Mouse (Mus musculus) CD4-positive helper T cell, adult 2 months (primary cell): Measurements from ENCODE around the gene Nova1.

Experiments
- DNase-seq: peaks from one replicate; pipeline ENCODE4 v3.0.0-alpha.2; 2012; ENCODE audit warnings: low read depth, missing footprints, low spot score

The Nova1 gene

DNA sequence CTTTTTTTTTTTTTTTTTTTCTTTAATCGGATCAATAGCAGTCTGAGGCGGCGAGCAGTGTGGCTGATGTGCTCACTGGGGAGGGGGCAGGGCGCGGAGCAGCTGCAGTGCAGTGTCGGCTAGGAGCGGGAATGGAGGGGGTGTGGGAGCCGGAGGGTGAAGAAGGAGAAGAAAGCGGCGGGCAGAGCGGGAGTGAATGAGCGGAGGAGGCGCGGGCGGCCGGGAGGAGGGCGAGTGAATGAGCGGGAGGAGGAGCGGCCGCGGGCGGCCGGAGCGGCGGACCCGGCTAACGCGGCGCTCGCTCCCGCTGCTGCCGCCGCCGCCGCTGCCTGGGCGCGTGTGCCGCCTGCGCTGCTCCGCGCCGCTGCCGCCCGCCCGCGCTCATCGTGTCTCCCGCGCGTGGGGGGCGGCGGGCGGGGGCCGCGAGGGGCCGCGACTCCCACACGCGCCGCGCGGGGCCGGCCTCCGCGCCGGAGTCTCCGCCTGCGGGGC is at the start of gene Nova1:
Gene Nova1, minus strand, starts transcription at position 74 of the 492 bp plus-strand sequence.
- DNase-seq, result no peak

DNA sequence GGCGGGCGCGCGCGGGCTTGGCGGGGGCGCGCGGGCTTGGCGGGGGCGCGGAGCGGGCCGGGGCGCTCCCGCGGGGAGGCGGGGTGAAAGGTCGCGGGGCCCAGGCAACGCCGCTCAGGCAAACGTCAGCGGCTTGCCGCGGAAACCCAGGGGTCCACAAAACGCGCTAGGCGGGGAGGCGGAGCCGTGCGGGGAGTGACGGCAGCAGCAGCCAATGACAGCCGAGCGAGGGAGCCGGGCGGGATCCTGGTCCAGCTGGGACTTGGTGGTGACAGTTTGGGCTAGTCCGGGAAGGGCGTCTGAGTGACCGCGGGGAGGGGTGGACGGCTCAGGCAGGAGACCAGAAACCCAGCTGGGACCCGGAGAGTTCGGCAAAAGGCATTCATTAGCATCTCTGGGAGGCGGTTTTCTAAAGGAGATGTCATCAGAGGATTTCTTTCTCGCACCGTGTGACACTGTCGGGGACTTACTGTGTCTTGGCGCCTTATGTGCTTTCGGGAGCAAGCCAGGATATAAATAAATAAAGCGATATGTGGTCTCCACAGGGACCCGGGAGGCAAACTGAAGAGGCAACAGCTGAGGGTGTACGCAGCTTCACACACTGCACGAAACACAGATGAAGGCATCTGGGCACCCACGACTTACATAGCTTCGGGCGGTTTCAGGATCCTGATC is 756 bp upstream of the Nova1 start:
- DNase-seq, result peak; percentile 8

DNA sequence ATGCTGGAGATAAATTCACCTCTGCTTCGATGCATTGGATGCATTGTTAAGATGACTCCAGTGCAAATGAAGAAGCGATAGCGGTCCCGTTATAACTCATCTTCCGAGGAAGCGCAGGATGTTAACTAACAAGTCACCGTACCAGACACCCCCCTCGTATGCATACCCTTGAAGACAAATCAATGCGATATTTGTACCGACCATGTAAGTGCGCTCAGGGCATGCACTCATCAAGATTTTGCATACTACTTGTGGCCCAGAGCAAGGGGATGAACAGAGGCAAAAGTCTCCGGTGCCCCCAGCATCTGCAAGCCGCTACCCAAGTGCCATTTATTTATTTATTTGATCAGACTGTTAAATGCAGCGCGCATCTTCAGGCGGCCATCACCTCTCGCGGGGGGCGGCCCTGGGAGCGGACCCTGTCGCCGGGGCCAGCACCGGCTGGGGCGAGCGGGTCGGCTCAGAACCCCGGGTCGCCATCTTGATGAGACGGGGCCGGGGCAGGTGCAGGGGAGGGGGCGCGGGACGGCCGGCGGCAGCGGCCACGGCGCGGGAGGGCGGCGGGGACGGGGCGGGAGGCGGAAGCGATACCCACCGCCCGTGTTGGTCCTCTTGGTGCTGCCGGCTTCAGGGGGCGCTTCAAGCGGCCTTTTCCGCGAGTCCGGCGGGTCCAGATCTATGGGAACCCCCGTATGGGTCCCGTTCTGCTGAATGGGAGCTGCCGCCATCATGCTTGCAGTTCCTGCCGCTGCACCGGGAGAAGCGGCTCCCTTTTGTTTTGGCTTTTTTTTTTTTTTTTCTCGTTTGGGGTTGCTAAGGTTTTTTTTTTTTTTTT is 491 bp downstream of the Nova1 start:
- DNase-seq, result no peak

DNA sequence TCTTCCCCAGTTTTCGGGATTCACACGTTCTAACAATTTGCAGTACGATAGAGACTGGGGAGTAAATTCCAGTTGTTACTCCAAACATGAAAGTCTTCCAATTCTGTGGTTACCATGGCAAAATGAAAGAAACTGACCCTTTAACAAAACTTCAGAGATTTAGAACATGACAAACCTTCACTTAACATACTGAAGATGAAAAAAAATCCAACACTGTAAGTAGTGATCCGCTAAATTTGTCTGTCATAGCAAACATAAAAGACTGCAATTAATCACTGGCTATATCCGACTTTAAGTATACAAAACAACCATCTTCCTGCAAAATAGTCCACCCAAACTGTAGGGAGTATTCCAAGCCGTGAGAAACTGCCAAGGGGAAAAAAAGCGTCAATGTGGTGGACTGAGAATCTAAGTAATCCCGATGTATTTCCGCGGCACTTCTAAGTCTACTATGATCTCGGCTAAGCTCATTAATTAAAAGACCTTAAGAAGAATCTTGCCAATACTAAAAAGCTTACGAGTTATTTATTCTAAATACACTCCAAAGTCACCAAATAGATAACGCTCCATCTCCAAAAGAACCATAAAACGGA is 1.4 kb downstream of the Nova1 start:
- DNase-seq, result no peak

DNA sequence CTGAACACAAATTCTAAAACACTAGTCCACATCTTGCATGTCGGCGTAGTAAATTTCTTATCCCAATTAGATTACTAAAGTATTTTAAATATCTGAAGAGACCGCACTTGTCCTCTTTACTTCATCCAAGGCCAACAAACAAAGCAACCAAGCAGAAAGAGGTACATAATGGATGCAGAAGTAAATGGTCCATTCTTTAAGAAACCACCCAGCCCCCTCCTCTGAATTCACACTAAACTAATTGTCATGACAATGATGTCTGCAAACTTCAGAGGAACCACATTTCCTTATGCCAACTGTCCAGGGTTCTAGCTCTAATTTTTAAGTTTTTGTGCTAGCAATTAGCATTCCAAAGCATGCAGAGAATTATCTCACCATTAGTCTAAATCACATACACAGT is 2.4 kb downstream of the Nova1 start:
- DNase-seq, result no peak

DNA sequence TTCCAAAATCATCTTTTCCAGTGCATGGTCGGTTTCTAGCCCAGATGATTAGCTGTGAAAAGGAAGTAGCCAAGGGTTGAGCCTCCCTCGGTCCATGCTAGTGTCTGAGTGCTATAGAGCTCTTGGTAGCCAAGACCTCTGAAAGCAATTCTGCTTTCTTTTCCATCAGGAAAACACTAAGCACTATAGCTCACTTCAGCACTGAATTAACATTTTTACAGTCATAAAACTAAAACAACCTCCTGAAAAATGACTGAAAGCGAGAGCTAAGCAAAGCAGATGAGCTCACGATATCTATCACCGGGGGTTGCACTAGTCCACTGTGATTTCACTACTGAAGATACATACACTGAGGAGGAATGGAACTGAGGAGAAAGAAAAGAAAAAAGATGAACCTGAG is 3.0 kb downstream of the Nova1 start:
- DNase-seq, result no peak

DNA sequence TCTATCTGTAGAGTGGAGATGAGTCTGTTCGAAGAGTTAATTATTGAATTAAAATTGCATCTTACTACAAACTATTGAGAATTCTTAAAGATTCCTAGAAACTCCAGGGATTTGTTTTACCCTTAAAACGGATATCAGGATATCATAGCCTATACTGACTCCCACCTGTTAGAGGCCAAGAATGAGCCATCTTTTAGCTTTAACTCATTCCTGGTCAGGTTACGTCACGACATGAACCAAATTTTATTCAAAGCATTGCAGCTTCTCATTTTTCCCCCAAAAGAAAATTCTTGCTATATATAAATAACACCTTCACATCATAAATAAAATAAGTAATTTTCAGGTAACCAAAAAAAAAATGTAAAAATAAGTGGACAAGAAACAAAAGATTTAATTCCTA is 3.9 kb downstream of the Nova1 start:
- no peak for DNase-seq

DNA sequence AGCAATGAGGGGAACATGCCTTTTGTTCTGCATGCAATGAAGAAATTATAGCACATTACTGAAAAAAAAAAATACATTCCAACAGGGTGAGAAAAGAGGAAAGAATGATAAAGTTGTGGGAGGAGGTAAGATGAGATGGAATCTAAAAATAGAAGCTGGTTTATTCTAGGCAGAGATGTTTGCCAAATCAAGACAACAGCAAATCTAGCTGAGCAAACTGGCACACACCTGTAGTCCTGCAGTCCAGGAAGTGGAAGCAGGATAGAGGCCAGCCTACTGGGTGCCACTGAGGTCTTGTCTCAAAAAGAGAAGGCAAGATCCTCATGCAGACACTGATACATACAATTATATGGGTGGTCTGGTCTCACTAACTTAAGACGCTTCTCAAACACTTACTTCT is 17.4 kb downstream of the Nova1 start:
- no peak for DNase-seq

DNA sequence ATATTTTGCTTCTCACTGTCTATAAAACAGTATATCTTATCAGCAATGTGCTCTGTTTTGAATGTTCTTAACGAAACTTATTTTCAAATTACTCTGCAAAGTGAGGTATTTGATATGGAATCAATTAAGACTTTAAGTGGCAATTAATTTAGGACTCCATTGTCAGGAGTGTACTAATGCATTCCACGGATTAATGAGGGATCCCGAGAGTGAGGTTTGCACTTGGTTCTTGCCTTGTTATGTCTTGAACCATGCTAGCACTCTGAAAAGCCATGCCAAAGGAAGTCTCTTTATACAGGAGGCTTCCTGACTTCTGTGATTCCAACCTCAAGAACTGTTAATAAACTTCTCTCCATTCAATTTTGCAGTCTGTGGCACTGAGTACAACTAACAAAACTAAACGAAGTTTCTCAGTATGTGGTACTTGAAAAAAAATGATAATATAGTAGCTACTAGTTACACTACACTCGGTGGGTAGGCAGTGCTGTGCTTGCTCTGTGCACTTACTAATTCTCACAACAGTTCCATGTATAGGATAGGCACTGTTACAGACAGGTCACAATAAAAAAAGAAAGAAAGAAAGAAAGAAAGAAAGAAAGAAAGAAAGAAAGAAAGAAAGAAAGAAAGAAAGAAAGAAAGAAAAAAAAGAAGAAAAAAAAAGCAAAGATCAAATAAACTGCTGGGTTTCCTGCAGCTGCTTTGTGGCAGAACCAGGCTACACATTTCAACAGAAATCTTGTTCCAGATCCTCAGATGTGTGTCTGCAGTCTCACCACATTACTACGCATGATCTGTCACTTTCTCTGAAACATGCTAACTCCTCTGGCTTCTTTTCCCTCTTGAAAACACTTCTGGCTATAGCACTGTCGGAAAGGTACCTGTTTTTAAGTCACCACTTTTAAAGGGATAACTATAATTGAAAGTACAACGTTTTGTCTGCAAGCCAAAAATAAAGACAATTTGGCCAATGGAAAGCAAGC is 36.1 kb downstream of the Nova1 start:
- no peak for DNase-seq

DNA sequence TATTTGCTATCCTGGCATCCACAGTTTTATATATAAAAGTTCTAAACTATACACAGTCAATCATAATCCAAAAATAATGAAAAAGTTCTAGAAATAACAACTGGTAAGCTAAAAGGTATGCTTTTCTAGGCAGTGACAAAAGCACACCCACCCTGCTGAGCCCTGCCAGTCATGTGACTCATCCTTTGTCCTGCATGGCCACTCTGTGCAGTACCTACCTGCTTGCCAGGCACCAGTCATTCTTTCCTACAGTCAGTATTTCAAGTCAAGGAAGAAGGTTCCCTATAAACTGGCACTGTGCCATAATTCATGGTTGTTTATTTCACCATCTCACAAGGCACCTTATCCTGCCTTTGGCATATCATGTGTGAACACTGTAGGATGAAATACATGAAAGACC is 37.2 kb downstream of the Nova1 start:
- no peak for DNase-seq

DNA sequence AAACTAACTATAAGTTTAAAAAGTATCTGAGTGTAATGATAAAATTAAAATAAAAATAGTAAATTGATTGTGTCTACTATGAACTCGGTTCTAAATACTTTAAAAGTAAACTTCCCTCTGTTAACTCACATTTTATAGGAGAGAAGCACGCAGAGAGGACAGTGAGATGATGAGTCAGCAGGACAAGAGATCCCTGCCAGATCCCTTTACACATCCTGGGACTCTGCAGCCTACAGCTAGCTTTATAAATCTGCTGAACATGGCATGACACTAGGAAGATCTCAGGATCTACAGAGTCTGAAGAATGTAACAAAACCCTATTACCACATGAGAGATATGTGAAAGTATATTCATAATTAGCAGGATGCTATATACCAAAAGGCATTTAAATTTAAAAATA is 37.7 kb downstream of the Nova1 start:
- DNase-seq, result no peak

DNA sequence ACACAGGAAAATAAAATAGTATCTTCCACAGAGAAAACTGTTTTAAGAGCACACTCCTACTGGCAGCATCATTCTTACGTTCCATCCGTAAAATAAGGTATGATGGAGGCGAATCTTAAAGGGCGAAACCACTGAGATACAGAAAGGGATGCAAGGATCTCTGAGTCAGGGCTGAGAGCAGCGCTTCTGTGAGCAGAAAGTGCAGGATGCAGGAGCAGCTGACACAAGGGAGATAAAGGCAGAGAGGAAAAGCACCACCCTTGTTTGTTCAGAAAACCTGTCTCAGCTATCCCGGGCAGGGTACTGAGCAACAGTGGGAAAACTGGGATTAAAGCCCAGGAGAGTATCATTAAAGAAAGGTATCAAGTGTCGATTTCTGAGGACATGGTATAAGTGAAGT is 59.3 kb downstream of the Nova1 start:
- no peak for DNase-seq

DNA sequence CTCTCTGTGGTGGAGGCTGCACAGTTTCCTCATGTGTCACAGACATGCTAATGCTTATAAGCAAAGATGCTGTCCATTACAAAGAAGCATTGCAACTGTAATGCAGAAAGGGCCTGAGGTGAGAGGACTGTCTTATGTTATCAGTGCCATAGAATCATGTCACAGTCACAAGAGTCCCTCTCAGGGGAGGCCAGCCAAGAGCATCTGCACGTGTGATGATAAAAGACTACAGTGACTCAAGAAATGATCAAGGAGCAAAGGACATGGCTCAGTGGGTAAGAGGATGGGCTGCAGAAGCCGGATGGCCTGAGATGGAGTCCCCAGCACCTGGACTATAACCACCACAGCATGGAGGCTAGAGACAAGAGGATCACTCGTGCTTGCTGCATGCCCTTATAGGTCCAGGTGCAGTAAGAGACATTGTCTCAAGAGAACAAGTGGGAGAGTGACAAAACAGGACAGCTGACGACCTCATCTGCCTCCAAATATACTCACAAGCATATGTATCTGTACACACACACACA is 64.3 kb downstream of the Nova1 start:
- no peak for DNase-seq

DNA sequence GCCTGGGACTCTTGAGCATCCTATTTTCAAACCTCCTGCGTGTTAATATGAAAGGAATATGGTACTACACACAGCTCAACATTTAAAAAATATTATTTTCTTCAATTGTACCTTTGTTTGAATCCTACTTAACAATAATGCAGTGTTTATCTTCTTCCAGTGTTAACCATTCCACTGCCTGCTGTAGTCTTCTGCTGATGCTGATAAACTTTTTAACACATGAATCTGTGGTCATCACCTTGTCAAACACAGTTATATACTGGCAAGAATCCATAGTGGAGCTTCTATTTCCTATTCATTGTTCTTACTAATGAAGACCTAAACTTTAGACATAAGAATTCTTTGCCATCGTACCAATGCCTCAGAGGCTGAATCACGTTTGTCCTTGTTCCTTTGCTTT is 65.6 kb downstream of the Nova1 start:
- no peak for DNase-seq

DNA sequence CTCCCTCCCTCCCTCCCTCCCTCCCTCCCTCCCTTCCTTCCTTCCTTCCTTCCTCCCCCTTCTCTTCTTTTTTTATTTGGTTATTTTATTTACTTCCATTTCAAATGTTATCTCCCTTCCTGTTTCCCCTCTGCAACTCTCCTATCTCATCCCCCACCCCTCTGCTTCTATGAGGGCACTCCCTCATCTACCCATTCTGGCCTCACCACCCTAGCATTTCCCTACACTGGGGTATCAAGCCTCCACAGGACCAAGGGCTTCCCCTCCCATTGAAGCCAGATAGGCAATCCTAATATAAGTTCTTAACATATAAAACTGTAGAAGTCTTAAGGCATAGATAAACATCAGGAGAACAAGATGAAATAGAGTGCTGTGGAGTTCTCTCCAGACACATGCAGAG is 85.5 kb downstream of the Nova1 start:
- no peak for DNase-seq

DNA sequence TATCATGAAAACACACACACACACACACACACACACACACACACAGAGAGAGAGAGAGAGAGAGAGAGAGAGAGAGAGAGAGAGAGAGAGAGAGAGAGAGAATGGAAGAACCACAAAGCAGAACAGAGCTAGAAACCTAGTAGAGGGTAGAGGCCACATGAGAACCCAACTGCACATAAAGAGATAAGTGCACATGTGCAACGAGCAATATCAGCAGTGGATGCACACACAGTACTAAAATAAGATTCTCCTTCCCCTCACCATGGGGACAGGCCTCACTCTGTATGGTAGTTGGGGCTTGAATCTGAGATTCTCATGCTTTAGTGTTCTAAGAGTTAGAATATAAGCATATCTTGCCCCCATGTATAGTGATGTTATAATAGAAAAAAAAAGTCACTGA is 86.8 kb downstream of the Nova1 start:
- DNase-seq, result no peak

DNA sequence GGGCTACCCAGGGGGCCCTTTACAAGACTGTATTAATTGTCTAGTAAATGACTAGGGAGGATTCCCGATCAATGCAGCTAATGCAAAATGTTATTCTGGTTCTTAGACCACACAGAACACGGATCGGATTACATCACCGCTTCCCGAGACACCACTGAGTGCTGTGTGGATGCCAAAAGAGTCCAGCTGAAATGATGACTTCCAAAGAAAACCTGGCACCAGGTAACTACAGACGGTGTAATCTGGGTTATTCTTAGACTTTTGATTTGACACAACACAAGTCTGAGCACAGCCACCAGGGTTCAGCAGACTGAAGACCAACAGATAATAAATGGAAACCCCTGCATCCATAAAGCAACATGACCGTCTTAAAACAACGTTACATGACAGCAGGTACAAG is 96.8 kb downstream of the Nova1 start:
- no peak for DNase-seq

DNA sequence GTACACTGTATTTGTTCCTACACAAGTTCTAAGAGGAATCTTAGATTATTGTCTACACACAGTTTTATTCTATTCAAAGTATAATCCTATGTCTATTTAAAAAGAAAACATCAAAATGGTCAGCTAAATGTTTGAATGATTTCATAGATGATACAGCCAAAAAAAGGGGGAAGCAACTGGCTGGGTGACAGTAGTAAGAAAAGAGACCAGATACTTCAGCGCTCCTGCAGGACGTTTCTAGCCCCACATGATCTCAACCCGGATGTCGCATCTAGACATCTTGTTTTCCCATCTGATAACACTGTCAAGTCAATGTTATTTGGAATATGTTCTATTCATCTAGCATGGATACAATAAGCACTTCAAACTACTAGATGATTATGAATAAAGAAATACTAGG is 99.7 kb downstream of the Nova1 start:
- no peak for DNase-seq

DNA sequence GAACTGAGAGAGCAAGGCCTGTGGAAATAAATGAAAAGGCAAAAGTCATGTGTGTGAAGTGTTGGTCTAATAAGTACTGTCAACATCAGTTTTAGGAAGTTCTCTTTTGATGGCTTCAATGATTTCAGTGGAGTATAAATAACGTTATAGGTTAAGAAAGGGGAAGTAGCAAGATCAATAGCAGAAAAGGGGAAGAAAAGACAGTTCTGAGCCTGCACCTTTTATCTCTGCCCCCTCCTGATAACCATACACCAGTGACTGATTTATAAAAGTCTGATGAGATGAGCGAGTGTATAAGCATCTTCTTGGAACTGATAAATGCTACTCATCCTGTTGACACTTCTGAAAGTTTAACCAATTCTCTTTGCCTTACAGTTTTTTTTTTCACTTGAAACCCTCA is 108.6 kb downstream of the Nova1 start:
- DNase-seq, result no peak

DNA sequence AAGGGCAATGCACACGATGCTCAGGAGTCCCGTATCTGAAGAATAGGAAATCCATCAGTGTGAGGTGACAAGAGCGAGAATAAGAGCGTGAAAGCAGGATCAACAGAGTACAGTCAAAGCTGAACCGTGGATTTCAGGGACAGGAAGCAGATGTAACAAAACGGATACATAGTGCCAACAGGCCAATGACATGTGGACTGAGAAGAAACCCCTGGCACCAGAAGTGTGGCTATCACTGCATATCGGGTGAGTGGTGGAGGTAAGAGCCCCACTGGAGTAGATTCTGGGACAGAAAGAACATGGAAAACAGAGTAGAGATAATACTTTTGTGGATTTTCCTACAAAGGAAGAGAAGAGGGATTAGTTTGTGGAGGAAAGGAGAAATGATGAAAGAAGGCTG is 109.3 kb downstream of the Nova1 start:
- DNase-seq, result no peak

DNA sequence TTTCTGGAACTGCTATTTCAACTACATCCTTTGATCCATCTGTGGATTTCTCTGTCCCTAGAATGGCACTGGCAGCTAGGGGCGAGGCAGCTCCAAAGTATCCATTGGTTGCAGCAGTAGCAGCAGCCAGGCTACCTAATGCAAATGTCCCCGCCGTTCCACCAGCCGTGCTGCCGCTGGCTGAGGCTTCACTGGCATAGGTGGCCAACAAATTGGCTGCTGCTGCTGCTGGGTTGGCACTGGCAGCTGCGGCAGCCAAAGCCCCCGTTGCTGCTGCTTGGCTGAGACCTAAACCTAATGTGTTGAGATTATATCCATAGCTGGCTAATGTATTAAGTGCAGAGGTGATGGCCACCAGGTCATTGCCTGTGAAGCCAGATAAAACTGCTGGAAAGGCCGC is 118.5 kb downstream of the Nova1 start:
- DNase-seq, result no peak
